Mouse (Mus musculus) spleen, adult 2 months (tissue): ENCODE results near the gene Tiam1.

Experiments used
- CTCF ChIP-seq: fragments of 200-500 bp; IDR thresholded peaks from 2 replicates; pipeline ENCODE4 v1.5.1; 2011; ENCODE audit warnings: mild to moderate bottlenecking, inconsistent platforms; ENCODE audit not compliant: insufficient read depth, insufficient read length, insufficient replicate concordance; ENCODE audit errors: extremely low read depth
- POLR2A ChIP-seq: fragments of 200-500 bp; IDR thresholded peaks from 2 replicates; pipeline ENCODE4 v1.6.1; 2011; ENCODE audit warnings: low read depth, low read length, inconsistent platforms

DNA sequence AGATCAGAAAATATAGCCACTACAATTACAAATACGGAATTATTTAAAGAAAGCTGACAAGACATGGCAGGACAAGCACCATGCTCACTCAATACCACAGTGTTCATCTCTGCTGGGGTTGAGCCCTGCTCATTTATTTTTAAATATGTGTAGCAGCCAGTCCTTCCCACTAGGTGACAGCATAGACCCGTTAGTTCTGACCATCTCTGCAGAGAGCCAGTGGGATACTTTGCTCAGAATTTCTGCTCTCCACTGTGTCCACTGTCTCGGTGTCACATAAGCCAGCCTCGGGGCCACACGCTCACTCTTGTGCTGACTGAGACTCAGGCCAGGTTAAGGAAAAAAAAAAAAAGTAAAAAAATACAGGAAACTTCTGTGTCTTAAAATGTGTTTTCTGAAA is 299.0 kb downstream of the Tiam1 start:
- peak; percentile 51; the same call in 1 of the 2 replicates for TF ChIP-seq CTCF
- TF ChIP-seq POLR2A = no peak
